Mouse (Mus musculus): ENCODE measurements at regions not wholly inside any gene's neighbourhood (a gene's known extent, or its start where the extent isn't known, plus 50 kb on each side); places are given as distances from the start of the nearest gene placed in this dataset.

DNA sequence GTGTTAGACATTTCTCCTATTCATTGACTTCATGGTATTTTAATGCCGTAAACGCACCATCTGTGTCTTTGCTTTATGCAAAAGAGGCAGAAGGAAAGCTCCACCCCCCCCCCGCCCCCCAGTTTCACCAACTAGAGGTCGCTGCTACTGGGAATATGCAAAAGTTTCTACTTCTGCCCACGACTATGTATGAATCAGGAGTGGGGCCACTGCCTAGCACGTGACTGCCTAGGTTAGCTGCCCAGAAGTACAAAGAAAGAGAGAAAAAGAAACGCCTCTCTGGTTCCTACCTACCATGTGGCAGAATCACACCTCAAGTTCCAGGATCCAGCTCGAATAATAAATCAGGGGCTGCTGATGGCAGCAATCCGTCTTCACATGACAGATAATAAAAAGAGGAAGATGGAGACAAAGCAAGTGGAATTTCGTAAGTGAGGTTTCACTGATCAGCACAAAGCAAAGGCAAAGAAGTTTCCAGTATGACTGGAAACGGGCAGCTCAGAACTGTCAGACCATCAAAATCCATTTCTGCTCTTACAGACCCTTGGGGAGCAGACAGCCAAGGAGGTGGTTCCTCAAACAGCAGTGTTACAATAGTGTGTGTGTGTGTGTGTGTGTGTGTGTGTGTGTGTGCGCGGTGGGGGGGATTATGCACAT is 108.9 kb upstream of the Ppm1h start:
- peak; percentile 92 for DNase-seq

GRCm38 (mm10) chr10:122570909-122571551 is 107.5 kb upstream of the Ppm1h start:
- DNase-seq = peak; percentile 75

GRCm38 (mm10) chr10:122576171-122577063 is 102.1 kb upstream of the Ppm1h start:
- DNase-seq = peak; percentile 46

GRCm38 (mm10) chr10:122578209-122579001 is 100.2 kb upstream of the Ppm1h start:
- DNase-seq = peak; percentile 43

GRCm38 (mm10) chr10:122581096-122581495 is 97.5 kb upstream of the Ppm1h start:
- DNase-seq = peak; percentile 35

DNA sequence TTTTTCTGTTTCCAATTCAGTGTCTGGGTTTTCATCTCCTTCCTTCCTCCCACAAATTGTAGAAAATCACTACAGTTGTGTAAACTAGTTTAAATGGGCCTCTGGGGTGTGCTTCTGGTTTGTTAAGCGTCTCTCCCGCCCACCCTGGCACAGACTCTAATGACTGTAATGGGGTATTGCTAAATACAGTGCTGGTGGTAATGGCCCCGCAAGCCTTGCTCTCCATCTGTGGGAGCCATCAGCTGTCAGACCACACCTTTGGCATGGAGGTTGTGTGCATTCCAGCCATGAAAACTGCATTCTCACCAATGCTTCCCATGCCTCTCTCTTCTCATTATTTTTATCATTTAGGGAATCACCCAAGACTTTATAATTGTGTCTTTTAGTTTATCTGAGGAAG is 91.0 kb upstream of the Ppm1h start:
- peak; percentile 44 for DNase-seq

GRCm38 (mm10) chr10:122599511-122599910 is 79.1 kb upstream of the Ppm1h start:
- no peak for DNase-seq

DNA sequence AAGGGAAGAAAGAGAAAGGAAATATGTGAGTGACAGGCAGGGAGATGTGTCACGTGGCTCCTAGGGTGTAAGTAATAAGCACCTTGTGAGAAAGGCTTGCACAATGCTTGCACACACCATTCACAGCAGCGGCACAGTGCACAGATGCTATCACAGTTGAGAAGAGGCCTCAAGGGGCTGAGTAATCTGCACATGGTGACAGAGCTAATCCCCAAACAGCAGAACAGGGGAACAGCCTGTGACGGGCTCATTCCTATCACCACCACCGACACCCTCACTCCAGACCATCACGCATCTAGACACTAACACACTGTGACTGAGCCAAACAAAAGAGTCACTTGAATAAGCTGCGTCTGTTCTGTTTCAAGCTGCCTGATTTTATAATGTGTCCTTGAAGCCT is 76.2 kb upstream of the Ppm1h start:
- DNase-seq = peak; percentile 50

- DNase-seq = peak; percentile 22
Observed at GRCm38 (mm10) chr10:122603960-122604359, 74.6 kb upstream of the Ppm1h start.

- DNase-seq = no peak
Observed at GRCm38 (mm10) chr10:122613281-122613680, 65.3 kb upstream of the Ppm1h start.

- DNase-seq = no peak
Observed at GRCm38 (mm10) chr10:122613891-122614290, 64.7 kb upstream of the Ppm1h start.

GRCm38 (mm10) chr10:122614720-122615119 is 63.8 kb upstream of the Ppm1h start:
- no peak for DNase-seq

- no peak for DNase-seq
Observed at GRCm38 (mm10) chr10:122615658-122616057, 62.9 kb upstream of the Ppm1h start.

GRCm38 (mm10) chr10:122616385-122616784 is 62.2 kb upstream of the Ppm1h start:
- DNase-seq = no peak

- DNase-seq = no peak
Observed at GRCm38 (mm10) chr10:122618854-122619253, 59.7 kb upstream of the Ppm1h start.

DNA sequence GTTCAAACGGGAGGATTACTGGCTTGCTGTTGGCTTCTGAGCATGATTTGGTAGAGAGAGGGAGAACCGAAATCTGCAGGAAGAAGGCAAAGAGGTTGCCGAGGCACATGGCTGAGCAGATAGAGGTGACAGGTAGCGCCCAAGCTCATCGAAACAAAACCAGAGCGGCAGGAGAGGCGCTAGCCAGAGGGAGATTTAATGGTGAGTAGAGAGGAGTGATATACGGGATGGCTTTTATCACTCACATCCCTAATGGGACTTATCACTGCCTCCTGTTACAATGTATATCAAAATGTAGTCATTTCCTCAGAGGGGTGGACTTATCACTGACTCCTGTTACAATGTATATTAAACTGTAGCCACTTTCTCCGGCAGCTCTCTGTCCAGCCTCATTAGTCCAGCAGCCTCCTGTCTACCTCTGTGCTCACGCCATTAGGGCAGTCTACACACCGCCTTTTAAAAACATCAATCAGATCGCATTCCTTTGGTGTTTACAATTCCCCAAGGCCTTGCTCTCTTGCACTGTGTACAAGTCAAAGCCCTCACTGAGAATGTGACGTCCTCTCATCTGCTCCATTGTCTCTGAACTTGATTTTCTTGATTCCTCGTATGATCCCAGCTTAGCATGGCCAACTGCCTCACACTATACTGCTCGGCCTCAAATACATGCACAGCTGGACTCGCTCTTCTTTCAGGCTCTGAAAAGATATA is 59.0 kb upstream of the Ppm1h start:
- no peak for DNase-seq

All from heart, adult 11 months (tissue).